Mouse (Mus musculus) kidney, postnatal 36 days (tissue): ENCODE data around the gene Trim46.
A peak's percentile ranks its signal among the peaks of the same experiment; 100 is the strongest.

Experiments
- DNase-seq, 2 experiments: peaks; one replicate each; pipeline ENCODE4 v3.0.0; 2021 to 2022; ENCODE audit warnings: mixed read lengths in 2 of 2

Trim46 gene

GRCm38 (mm10) chr3:89270891-89271290 lies 24.8 kb upstream of the Trim46 start:
- DNase-seq, result peak in 1 of 2 experiments; percentile 51

- peak; percentile 89 to 95 for DNase-seq
Observed at GRCm38 (mm10) chr3:89270051-89270755, 24.1 kb upstream of the Trim46 start, which contains the start of gene Slc50a1. TSS of gene Slc50a1 (minus strand) at chr3:89270570.

DNA sequence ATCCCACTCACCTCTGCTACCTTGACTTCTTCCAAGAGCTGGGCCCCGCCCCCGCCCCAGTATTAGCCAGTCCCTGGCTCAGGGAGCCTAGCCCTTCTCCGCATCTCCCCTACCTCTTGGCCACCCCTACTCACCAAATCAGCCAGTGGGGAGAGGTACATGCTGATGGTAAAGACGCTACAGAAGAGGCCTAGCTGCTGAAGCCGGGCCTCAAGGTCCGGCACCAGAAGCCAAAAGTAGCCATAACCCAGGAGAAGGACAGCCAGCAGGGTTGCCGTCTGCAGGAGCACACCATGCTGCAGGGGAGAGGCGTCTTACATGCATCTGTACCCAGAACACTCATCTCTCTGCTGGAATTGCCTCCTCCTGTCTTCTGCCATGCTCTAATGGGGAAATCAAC lies 22.8 kb upstream of the Trim46 start:
- no peak for DNase-seq

DNA sequence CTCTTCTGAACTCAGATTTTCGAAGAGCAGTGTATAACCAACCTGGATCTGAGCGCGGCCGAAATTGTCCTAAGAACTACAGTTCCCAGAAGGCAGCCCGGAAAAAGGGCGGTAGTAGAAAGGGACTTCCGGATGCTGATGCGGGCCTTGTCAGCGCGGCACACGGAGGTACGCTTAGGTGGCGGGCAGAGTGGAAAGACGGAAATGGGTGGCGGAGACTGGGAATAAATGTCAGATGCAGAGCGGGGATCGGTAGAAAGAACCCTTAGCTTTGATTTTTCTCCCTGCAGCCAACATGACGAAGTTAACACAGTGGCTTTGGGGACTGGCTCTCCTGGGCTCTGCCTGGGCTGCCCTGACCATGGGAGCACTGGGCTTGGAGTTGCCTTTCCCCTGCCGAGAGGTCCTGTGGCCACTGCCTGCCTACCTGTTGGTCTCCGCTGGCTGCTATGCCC lies 20.4 kb upstream of the Trim46 start:
- peak; percentile 87 for DNase-seq

DNA sequence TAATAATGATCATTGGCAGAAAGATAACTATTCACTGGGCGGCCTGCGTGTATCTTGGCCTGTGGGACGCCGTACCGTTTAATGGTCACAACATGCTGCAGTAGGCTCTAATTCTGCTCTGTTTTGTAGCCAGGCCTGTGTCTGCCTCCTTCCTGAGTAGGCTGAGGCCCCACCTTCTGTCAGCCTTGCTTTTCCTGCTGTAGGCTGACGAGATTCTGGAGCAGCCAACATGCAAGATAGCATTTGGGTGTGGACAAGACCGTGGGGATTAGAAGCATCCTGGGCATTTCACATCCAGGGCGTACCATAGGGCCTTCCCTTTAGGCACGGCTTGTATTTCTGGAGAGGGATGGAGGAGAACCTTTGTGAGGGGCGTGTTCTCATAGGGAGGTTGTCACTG lies 16.3 kb upstream of the Trim46 start:
- DNase-seq, result peak; percentile 46 to 62

DNA sequence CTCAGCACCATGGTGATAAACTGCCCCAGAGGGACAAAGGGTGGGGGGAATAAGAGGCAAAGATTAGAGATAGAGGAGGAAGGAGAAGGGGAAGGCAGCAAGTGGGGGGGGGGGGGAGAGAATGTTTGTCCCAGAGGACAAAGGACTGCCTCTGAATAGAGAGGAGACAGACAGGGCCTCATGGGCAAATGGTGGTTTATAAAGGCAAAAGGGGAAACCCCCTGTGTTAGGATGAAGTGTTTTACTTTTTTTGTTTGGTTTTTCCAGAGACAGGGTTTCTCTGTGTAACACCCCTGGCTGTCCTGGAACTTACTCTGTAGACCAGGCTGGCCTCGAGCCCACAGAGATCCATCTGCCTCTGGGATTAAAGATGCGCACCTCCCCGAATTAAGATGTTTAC lies 14.1 kb upstream of the Trim46 start:
- DNase-seq, result no peak

DNA sequence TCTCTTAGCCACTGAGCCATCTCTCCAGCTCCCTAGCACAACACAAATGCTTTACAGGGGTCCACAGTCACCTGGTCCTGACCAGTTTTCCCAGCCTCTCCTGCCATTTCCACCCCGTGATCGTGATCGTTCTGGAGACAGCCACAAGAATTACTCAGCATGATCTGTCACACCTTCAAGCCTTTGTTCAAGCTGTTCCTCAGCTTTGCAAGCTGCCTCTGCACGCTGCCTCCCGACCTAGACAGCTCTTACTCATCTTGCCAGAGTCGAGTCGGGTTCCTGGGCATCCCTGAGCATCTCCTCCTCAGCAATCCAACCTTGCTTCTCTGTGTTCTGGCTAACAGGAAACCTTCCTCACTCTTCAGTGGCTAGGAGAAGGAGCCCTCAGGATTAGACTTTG lies 13.0 kb upstream of the Trim46 start, which contains the start of gene Dpm3:
Gene Dpm3 (plus strand): TSS at position 283 of the 400 bp plus-strand sequence.
- no peak for DNase-seq

DNA sequence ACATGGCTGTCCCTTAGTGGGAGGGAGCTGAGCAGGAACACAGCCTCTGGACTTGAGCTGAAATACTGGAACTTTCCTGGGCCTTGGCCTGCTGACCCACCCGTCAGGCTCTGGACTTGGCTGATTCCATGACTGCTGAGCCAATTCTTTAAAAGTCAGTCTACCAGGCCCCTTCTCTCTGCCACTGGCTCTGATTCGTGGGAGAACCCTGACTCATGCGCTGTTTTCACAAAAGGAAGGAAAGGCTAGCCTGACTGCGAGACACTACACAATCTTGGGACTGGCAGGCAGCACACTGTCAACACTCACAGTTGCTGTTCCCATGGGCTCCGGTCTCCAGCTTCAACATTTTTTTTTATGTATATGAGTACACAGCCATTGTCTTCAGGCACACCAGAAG lies 10.1 kb upstream of the Trim46 start:
- no peak for DNase-seq

- no peak for DNase-seq
Observed at GRCm38 (mm10) chr3:89254994-89255393, 8.9 kb upstream of the Trim46 start.

GRCm38 (mm10) chr3:89251365-89251895 lies 5.3 kb upstream of the Trim46 start:
- DNase-seq, result peak; percentile 84 to 88

DNA sequence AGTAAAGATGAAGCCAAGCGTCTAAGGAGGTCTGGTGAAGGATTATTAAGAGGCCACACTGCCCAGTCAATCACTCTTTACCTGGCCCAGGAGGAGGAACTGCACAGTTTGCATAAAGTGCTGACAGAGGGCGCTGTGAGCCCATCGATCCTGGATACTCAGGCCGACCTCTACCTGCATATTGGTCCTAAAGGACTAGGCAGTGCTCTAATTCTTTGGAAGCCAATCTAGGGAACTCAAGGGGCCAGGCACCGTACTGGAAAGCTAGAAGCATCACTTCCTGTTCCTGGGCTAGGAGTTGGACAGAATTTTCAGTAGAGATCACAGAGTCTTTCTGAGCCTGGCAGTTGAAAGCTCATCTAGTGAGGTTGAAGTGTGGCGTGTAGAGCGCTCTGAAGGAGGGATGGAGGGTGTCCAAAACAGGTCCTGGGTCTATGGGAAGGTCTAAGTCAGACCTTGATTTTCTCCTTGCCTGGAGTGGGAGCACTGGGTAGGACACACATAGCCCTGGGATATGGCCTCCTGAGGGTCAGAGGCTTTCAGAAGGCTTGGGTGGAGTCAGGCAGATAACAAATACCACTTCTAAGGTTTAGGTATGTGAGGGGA lies 4.4 kb upstream of the Trim46 start:
- DNase-seq, result peak; percentile 88 to 91

DNA sequence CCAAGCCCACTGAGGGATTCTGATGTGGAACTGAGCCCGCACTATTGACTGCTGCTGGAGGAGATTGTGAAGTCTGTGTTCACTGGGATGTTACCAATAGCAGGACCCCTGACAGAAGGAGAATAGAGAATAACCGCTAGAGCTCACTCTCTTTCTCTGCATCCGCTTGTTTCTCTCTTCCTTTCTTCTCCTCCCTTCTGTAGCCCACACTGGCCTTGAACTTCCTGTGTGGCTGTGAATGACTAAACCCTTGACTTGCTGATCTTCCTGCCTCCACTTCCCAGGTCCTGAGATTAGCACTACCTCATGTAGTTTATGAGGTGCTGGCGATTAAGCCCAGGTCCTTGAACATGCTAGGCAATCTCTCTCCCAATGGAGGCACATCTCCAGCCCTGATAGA lies 1.4 kb upstream of the Trim46 start:
- DNase-seq, result no peak

DNA sequence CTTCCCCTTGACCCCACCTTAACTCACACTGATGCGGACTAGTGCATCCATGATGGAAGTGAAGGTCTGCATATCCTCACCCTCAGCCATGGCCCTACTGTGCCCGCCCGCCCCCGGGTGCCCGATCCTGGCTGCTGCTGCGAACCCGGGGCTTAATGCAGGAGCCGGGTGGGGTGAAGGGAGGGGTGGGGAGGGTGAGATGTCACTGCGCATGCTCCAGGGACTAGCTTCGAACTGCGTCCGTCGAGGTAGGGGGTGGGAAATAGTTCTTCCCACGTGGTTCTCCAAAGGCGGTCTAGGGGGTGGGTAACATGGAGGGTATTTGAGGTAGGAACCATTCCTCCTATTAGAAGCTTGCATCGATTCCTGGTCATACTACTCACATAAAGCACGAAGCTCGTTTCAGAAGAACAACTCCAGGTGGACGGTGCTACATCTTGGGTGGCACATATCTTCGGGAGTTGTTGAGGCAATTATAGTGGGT lies 379 bp downstream of the Trim46 start, which contains the start of gene Krtcap2:
Gene Krtcap2 (plus strand): TSS at position 279 of the 484 bp plus-strand sequence.
- DNase-seq, result peak in 1 of 2 experiments; percentile 35

- peak in 1 of 2 experiments; percentile 43 for DNase-seq
Observed at GRCm38 (mm10) chr3:89244982-89245687, 974 bp downstream of the Trim46 start.

- DNase-seq, result peak; percentile 62 to 79
Observed at GRCm38 (mm10) chr3:89244158-89244981, 1.7 kb downstream of the Trim46 start.

DNA sequence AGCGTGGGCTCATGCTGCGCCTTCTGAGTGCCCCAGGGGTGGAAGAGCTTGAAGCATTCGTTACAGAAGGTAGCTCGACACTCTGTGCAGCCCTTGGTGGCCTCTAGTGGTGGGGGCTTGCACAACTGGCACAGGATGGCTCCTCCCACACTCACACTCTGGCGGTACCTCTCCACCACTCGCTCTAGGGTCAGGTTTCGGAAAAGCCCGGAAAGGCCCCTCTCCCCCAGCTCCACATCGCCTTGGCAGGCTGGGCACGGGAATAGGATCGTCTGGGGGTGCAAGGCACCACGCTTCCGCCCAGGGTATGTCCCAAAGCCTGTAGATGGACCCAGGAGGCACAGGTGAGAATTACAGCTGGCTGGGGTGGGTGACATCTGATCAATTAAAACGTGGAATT lies 2.5 kb downstream of the Trim46 start:
- DNase-seq, result peak; percentile 64 to 79

GRCm38 (mm10) chr3:89242331-89242895 lies 3.7 kb downstream of the Trim46 start:
- peak; percentile 71 to 87 for DNase-seq

DNA sequence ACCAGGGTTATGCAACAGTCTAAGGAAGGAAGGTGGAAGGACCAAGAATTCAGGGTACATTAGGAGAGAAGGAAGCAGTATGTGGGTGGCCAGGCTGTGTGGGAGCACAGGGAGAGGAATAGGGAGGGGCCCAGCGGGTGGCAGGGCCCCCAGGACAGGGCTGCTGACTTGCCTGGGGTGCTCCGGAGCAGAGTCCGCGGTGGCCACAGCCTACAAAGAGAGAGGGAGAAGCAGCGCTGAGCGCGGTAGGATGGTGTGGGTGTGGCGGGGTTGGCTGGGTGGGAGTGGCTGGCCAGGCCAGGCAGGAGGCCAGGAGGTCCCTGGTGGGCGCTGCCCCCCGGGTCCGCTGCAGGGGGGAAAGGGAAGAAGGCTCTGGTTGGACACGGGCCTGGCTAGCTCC lies 7.6 kb downstream of the Trim46 start:
- DNase-seq, result peak in 1 of 2 experiments; percentile 53

DNA sequence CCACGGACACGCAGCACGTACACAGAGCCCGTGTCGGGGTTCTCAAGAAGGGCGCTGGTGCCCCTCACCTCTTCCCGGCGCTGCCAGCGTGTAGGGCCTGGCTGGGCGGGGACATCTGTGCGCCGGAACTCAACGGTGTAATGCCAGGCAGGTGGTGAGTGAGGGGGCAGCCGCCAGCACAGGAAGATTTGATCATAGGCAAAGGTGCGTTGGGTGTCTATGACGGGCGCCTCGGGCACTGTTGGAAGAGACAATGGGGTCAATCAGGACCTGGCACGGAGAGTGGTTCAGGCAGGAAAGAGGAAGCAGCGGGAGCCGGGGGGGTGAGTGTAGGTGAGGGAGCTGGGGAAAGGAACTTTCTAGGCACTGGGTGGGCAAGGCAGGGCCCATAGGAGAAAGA lies 8.4 kb downstream of the Trim46 start:
- DNase-seq, result no peak

DNA sequence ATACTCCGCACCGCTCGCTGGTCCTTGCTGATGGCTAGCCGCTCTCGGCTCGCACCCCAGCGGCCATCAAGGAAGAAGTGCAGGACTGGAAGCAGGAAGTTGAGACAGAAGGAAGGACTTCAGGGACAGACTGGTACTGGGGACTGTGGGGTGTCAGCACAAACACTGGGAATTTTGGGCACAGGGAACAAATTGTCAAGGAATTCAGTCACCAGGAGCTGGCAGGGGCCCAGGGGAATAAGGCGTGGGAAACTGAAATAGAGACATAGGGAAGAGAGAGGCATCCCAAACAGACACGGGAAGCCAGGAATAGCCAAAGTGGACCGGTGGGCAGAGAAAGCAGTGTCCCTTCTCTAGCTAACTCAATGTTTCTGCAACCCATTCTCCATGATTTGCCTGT lies 9.6 kb downstream of the Trim46 start:
- no peak for DNase-seq

- peak in 1 of 2 experiments; percentile 38 for DNase-seq
Observed at GRCm38 (mm10) chr3:89233562-89234110, 12.5 kb downstream of the Trim46 start.
